Mouse (Mus musculus): ENCODE measurements around the gene Slc35e2. TPM values are rescaled to one million over a fixed set of nuclear protein-coding genes. Genes with fewer than 3 reads are reported as not detected.

Slc35e2 gene
- total and polyA plus RNA-seq, 2 experiments from 2014 or later, result 14.7 to 74.9 TPM

DNA sequence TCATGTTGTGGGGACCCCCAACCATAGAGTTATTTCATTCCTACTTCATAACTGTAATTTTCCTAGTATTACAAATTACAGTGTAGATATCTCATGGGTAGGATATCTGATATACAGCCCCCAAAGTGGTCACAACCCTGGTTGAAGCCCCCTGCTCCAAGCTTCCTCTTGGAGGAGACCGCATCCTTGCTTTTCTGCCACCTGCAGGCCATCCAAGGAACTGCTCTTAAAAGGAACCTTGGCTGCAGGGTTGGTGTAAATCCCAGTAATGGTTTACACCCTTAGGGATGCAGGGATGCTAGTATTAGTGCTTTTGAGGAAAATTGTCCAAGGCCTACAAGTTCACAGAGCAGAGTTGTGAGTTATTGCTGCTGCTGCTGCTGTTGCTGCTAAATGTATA, 20.8 kb upstream of the Slc35e2 start:
- Histone ChIP-seq H3K4me2 (ENCODE audit: low read depth, low read length, poor library complexity, severe bottlenecking) (no peak overlapping the region), H3K4me3 (ENCODE audit: low read depth, low read length) (no peak overlapping the region), H3K4me1 (ENCODE audit: insufficient read depth, low read length) (no peaks in the 10 kb centered on the region), H3K9me3 (ENCODE audit: low read length) (no peaks in the 10 kb centered on the region), H3K27ac (ENCODE audit: low read depth, low read length) (no peak overlapping the region), H3K36me3 (ENCODE audit: insufficient read depth, low read length) (peaks cover 55% of the 10 kb centered on the region), H3K27me3 (ENCODE audit: insufficient read depth, low read length) (no peaks in the 10 kb centered on the region), H3K9ac (replicated peaks; ENCODE audit: low read length, poor library complexity, severe bottlenecking) (no peak overlapping the region)
- ATAC-seq (ENCODE audit: low FRiP score), result no peak
- peak; percentile 88 for TF ChIP-seq CTCF (IDR thresholded peaks at IDR 0.05)
- 32% methylated on average over 1 of the region's 1 CpGs for WGBS
- DNase-seq (ENCODE audit: low spot score), result peak; percentile 59

DNA sequence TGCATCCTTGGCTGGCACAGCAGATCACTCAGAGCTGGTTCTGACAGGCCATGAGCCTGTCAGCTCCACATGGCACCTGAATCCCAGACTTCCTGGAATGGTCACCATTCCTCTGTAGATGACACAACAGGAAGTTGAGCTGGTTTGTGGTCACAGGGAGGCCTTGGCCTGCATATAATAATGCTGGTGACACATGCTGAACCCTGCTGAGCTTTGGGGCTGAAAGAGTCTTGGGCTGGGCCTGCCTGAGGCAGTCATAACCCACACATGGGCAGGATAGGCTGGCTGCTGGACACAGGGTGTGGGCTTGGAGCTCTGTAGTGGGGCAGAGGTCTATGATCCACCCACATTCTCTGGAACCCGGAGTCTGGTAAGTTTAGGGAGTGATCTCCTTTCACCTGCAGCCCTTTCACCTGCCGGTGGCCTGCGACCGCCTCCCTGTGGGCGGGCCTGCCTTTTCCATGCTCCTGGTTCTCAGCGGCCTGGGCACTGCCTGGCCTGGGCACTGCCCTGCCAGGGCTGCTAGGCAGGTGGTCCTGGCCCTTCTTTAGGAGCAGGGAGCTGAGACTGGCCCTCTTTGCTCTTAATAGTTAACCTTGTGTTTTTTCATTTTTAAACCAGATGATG, 18.8 kb upstream of the Slc35e2 start:
- H3K4me1 ChIP-seq (ENCODE audit: insufficient read depth, low read length), result no peaks in the 10 kb centered on the region
- H3K36me3 ChIP-seq (ENCODE audit: insufficient read depth, low read length), result peaks cover 66% of the 10 kb centered on the region
- no peaks in the 10 kb centered on the region for H3K27me3 ChIP-seq (ENCODE audit: insufficient read depth, low read length)
- H3K27ac ChIP-seq (ENCODE audit: low read depth, low read length), result no peak overlapping the region
- H3K4me3 ChIP-seq (ENCODE audit: low read depth, low read length), result no peak overlapping the region
- WGBS, result 91% methylated on average over 6 of the region's 6 CpGs
- H3K4me2 ChIP-seq (ENCODE audit: low read depth, low read length, poor library complexity, severe bottlenecking), result no peak overlapping the region
- no peak for DNase-seq (ENCODE audit: low spot score)
- no peak for TF ChIP-seq CTCF (IDR thresholded peaks at IDR 0.05)
- no peak for ATAC-seq (ENCODE audit: low FRiP score)
- no peak overlapping the region for H3K9ac ChIP-seq (replicated peaks; ENCODE audit: low read length, poor library complexity, severe bottlenecking)
- no peaks in the 10 kb centered on the region for H3K9me3 ChIP-seq (ENCODE audit: low read length)

DNA sequence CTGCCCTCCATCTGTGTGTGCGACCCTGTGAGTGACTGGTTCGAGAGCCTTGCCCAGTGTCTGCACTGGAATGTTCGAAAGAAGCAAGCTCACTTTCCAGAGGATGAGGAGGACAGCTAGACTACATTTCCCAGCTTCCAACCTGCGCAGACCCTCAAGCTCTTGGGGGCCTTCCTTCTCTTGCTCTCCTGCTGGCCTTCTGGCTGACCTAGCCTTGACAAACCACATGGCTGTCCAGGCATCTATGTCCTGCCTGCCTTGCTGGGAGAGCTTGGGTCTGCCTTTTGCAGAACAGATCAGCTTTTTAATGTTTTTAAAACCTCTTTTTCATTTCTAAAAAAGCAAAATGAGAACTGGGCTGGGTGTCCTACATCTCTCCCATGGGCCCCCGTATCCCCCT, 11.9 kb upstream of the Slc35e2 start:
- ATAC-seq (ENCODE audit: low FRiP score) (no peak), DNase-seq (ENCODE audit: low spot score) (no peak)
- WGBS, result 91% methylated on average over 5 of the region's 5 CpGs
- H3K9me3 ChIP-seq (ENCODE audit: low read length), result no peaks in the 10 kb centered on the region
- no peak for TF ChIP-seq CTCF (IDR thresholded peaks at IDR 0.05)
- no peak overlapping the region for H3K4me2 ChIP-seq (ENCODE audit: low read depth, low read length, poor library complexity, severe bottlenecking)
- H3K9ac ChIP-seq (replicated peaks; ENCODE audit: low read length, poor library complexity, severe bottlenecking), result no peak overlapping the region
- H3K36me3 ChIP-seq (ENCODE audit: insufficient read depth, low read length), result peaks cover 61% of the 10 kb centered on the region
- H3K27me3 ChIP-seq (ENCODE audit: insufficient read depth, low read length), result no peaks in the 10 kb centered on the region
- no peaks in the 10 kb centered on the region for H3K4me1 ChIP-seq (ENCODE audit: insufficient read depth, low read length)
- no peak overlapping the region for H3K4me3 ChIP-seq (ENCODE audit: low read depth, low read length)
- no peak overlapping the region for H3K27ac ChIP-seq (ENCODE audit: low read depth, low read length)

DNA sequence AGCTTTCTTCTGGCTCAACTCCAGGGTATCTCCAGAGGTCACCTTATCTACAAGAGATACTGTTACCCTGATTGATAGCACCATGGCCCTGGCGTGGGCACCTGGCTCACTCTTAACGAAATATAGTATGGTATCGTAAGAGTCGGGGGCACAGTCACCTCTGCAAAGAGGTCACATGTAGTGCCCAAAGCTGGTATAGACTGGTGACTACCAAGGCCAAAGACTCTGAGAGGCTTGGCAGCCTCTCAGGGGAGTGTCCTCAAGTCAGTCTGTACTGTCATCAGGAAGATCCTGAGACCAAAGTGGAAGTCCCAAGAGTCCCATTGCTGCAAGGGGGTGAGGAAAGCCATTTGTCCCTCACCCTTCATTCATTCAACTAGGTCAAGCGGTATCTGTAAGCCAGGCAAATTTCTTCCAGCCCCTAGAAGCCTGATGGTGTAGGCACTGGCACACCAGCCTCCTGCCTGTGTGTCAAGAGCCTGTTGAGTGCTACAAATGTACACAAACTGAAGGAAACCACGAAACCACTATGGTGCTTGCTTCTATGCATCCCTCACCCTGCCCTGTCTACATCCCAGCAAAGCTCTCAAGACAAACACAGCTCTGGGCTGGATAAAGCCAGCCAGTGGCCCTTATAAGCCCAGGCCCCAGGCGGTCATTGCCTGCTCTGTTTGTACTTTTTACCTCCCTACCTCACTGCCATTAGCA, 10.1 kb upstream of the Slc35e2 start:
- no peaks in the 10 kb centered on the region for H3K4me1 ChIP-seq (ENCODE audit: insufficient read depth, low read length)
- no peak overlapping the region for H3K9ac ChIP-seq (replicated peaks; ENCODE audit: low read length, poor library complexity, severe bottlenecking)
- TF ChIP-seq CTCF (IDR thresholded peaks at IDR 0.05), result no peak
- 87% methylated on average over 7 of the region's 7 CpGs for WGBS
- ATAC-seq (ENCODE audit: low FRiP score) (no peak), DNase-seq (ENCODE audit: low spot score) (no peak)
- peaks cover 45% of the 10 kb centered on the region for H3K36me3 ChIP-seq (ENCODE audit: insufficient read depth, low read length)
- no peak overlapping the region for H3K4me3 ChIP-seq (ENCODE audit: low read depth, low read length)
- no peak overlapping the region for H3K27ac ChIP-seq (ENCODE audit: low read depth, low read length)
- H3K4me2 ChIP-seq (ENCODE audit: low read depth, low read length, poor library complexity, severe bottlenecking), result no peak overlapping the region
- H3K9me3 ChIP-seq (ENCODE audit: low read length), result no peaks in the 10 kb centered on the region
- H3K27me3 ChIP-seq (ENCODE audit: insufficient read depth, low read length), result no peaks in the 10 kb centered on the region

DNA sequence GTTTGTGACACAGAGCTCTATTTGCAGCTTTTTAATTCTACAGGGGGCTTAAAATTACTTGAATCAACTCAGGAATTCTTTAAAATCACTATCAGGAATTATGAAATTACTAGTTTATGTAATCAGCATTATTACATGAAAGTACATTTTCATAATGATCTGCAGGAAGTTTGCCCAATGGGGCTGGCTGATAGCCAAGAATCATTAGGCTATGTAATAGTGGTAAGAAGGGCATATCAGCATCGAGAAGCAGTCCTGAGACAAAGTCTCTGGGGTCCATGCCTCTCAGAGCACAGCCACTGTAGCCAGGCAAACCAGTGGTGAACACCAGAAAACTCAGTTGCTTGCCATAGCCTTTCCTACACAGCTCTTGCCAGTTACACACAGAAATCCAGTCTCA, 7.4 kb upstream of the Slc35e2 start:
- WGBS, result 61% methylated on average over 1 of the region's 1 CpGs
- H3K27ac ChIP-seq (ENCODE audit: low read depth, low read length), result no peak overlapping the region
- ATAC-seq (ENCODE audit: low FRiP score) (no peak), DNase-seq (ENCODE audit: low spot score) (peak; percentile 10)
- H3K4me3 ChIP-seq (ENCODE audit: low read depth, low read length), result no peak overlapping the region
- H3K9ac ChIP-seq (replicated peaks; ENCODE audit: low read length, poor library complexity, severe bottlenecking), result no peak overlapping the region
- no peaks in the 10 kb centered on the region for H3K9me3 ChIP-seq (ENCODE audit: low read length)
- no peak for TF ChIP-seq CTCF (IDR thresholded peaks at IDR 0.05)
- H3K27me3 ChIP-seq (ENCODE audit: insufficient read depth, low read length), result no peaks in the 10 kb centered on the region
- H3K36me3 ChIP-seq (ENCODE audit: insufficient read depth, low read length), result peaks cover 21% of the 10 kb centered on the region
- H3K4me1 ChIP-seq (ENCODE audit: insufficient read depth, low read length), result no peaks in the 10 kb centered on the region
- no peak overlapping the region for H3K4me2 ChIP-seq (ENCODE audit: low read depth, low read length, poor library complexity, severe bottlenecking)

DNA sequence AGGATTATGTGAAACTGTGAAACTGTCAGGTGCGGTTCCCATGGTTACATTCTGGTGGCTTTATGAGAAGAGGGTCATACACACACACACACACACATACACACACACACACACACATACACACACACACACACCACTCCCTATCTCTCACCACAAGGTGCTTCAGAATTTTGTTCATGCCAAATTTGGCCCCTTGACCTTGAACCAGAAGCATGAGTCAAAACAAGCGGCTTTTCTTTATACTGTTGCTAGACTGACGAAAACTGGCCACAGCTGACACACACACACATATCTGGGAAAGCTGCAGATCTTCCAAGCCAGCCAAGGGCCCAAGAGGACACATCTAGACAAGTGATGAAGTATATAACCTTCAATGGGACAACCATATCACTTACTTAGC, 5.4 kb upstream of the Slc35e2 start:
- WGBS, result 76% methylated on average over 3 of the region's 3 CpGs
- no peak for TF ChIP-seq CTCF (IDR thresholded peaks at IDR 0.05)
- ATAC-seq (ENCODE audit: low FRiP score) (no peak), DNase-seq (ENCODE audit: low spot score) (no peak)
- H3K4me1 ChIP-seq (ENCODE audit: insufficient read depth, low read length), result no peaks in the 10 kb centered on the region
- H3K9me3 ChIP-seq (ENCODE audit: low read length), result no peaks in the 10 kb centered on the region
- no peak overlapping the region for H3K4me2 ChIP-seq (ENCODE audit: low read depth, low read length, poor library complexity, severe bottlenecking)
- peaks cover 3% of the 10 kb centered on the region; the same call in 1 of the 2 replicates for H3K36me3 ChIP-seq (ENCODE audit: insufficient read depth, low read length)
- no peaks in the 10 kb centered on the region for H3K27me3 ChIP-seq (ENCODE audit: insufficient read depth, low read length)
- H3K4me3 ChIP-seq (ENCODE audit: low read depth, low read length), result no peak overlapping the region
- H3K27ac ChIP-seq (ENCODE audit: low read depth, low read length), result no peak overlapping the region
- H3K9ac ChIP-seq (replicated peaks; ENCODE audit: low read length, poor library complexity, severe bottlenecking), result no peak overlapping the region

All from midbrain, postnatal 0 days (tissue).